ENCODE assay signal across 22 mouse cellular contexts in genomic region chr5:91609511-91610300, GRCm38 (mm10).
DNase-seq lines count a peak whose midpoint lies in the region; TF ChIP-seq lines count a peak whose summit lies in the region.
"Had no signal": no experiment of that assay in that cellular context is flagged by ENCODE, and none has a peak within 500 bp of the region (broad histone marks: within the 10 kb centered on the region; RNA-seq: fewer than 3 reads in every experiment).

No protein-coding gene starts in this region.

- DNase-seq in gastrocnemius, adult 2 months = no peak
- DNase-seq in gastrocnemius, adult 18-20 months (ENCODE audit: low spot score) = no peak
- peak; percentile 86 for DNase-seq in large intestine, adult 2 months (ENCODE audit: low read depth, low spot score)
- no peak for DNase-seq in cerebellum, adult 9-10 months
- no peak for DNase-seq in kidney, adult 9 months
- no peak for DNase-seq in urinary bladder, postnatal 25 days (ENCODE audit: low spot score)
- no peak for DNase-seq in kidney, postnatal 36 days
- DNase-seq: adrenal gland, adult 8-10 months; cerebellum, adult 9-11 months; heart, adult 18-20 months; heart, postnatal 36 days; lung, postnatal 10 days; right cerebral cortex, postnatal 4 days; thymus, adult 2 months had no signal

- 29% methylated on average over 3 of the region's 3 CpGs for WGBS in large intestine, adult 2 months

- H3K4me3 ChIP-seq in gastrocnemius, adult 2 months = no peak overlapping the region
- no peak overlapping the region for H3K4me3 ChIP-seq in brown adipose tissue, adult 24 weeks (ENCODE audit: insufficient read depth, low read depth, low read length)
- H3K4me3 ChIP-seq: embryonic facial prominence, embryonic 12.5 days; heart, embryonic 13.5 days; limb, embryonic 15.5 days; megakaryocyte, embryonic 14.5 days; midbrain, embryonic 15.5 days had no signal

- H3K4me1 ChIP-seq in brown adipose tissue, adult 24 weeks (ENCODE audit: control insufficient read depth, insufficient read depth, insufficient read length, low read length) = peaks cover 5% of the 10 kb centered on the region; the same call in 1 of the 2 replicates
- H3K4me1 ChIP-seq: midbrain, embryonic 15.5 days had no signal

- intact Hi-C loops in gastrocnemius, adult 2 months (cut with DNase I) = loop anchor here (5.0 kb wide), 1 partner anchor 92 kb away; the partner anchor contains the start of gene Parm1

- H3K27ac ChIP-seq in gastrocnemius, adult 2 months = peak overlapping the region; percentile 68
- peak overlapping the region; percentile 42 for H3K27ac ChIP-seq in brown adipose tissue, adult 24 weeks (replicated peaks; ENCODE audit: low read depth, low read length)
- H3K27ac ChIP-seq: embryonic facial prominence, embryonic 12.5 days; heart, embryonic 13.5 days; hindbrain, embryonic 14.5 days; kidney, postnatal 0 days; limb, embryonic 15.5 days; midbrain, embryonic 15.5 days had no signal

- TF ChIP-seq CTCF in gastrocnemius, adult 2 months (IDR thresholded peaks at IDR 0.05) = no peak
